Mouse (Mus musculus): ENCODE results near the gene Serpini2.
A peak's percentile ranks its signal among the peaks of the same experiment; 100 is the strongest.
"Not testable (repeated sequence)": the region's sequence is repeated elsewhere in the genome, so short reads cannot be mapped to it uniquely, and the experiment has no call there.

Gene Serpini2

DNA sequence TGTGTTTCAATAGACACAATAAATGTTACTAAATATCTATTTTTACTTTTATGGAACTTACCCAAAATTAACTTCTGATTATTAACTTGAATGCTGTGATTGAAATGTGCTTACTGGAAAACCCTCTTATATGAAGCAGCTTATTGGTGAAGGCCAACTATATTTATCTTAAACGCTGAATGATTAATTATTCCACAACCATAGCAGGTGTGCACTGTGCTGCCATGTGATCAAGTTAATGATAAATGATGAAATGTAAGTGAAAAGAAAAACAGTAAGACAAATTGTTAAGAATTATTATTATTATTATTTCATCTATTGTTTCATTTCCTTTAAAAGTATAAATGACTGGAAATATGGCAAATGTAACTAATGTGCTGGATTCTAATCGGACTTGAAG lies at the start of gene Serpini2:
Serpini2 (minus strand) TSS at position 101 of the 400 bp plus-strand sequence.
- DNase-seq (ENCODE audit: low spot score), result no peak

GRCm38 (mm10) chr3:75308861-75309260 lies 39.0 kb upstream of the Serpini2 start:
- DNase-seq (ENCODE audit: low spot score), result no peak

GRCm38 (mm10) chr3:75308228-75308627 lies 38.4 kb upstream of the Serpini2 start:
- DNase-seq (ENCODE audit: low spot score), result no peak

GRCm38 (mm10) chr3:75305584-75305983 lies 35.7 kb upstream of the Serpini2 start:
- no peak for DNase-seq (ENCODE audit: low spot score)

- DNase-seq (ENCODE audit: low spot score), result no peak
Measured at GRCm38 (mm10) chr3:75304621-75305020, 34.7 kb upstream of the Serpini2 start.

- no peak for DNase-seq (ENCODE audit: low spot score)
Measured at GRCm38 (mm10) chr3:75301072-75301471, 31.2 kb upstream of the Serpini2 start.

DNA sequence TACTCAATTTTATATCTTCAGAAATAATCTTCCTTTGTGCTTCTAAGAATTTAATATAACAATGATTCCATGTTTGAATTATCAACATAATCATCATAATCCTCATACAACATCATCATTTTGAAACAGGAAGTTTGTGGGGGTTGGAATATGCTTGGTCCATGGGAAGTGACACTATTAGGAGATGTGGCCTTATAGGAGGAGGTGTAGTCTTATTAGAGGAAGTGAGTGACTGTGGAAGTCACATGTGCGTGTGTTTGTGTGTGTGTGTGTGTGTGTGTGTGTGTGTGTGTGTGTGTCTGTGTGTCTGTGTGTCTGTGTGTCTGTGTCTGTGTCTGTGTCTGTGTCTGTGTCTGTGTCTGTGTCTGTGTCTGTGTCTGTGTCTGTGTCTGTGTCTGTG lies 29.6 kb upstream of the Serpini2 start:
- not testable (repeated sequence) for DNase-seq (ENCODE audit: low spot score)

DNA sequence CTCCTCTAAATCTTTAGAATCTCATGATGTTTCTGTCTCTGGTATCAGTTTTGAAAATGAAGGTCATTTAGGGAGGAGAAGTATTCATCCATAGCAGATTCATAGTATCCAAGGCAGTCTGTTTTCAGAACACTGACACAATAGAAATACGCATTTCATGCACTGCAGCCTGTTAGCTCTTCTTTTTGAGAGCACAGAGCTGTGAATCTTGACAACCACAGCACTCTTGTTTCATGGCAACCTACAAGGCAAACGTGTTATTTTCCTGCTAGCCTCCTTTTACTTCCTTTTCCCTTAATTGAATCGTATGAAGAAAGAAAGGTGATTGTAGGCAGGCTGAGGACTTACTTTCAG lies 27.9 kb upstream of the Serpini2 start:
- no peak for DNase-seq (ENCODE audit: low spot score)

- no peak for DNase-seq (ENCODE audit: low spot score)
Measured at GRCm38 (mm10) chr3:75297026-75297757, 27.3 kb upstream of the Serpini2 start.

- DNase-seq (ENCODE audit: low spot score), result no peak
Measured at GRCm38 (mm10) chr3:75293243-75293642, 23.4 kb upstream of the Serpini2 start.

DNA sequence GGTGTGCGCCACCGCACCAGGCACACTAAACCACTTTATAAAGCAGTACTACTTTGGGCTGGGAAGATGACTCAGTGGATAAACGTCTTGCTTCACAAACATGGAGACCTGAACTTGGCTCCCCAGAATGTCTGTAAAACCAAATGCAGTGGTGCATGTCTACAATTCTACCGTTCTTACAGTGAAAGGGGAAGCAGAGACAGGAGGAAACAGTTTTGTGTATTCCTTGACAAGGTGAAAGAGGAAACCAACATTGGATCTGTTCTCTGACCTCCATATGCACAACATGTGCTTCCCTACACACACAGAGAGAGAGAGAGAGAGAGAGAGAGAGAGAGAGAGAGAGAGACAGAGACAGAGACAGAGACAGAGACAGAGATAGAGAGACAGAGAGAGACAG lies 7.6 kb upstream of the Serpini2 start:
- DNase-seq (ENCODE audit: low spot score), result no peak

- no peak for DNase-seq (ENCODE audit: low spot score)
Measured at GRCm38 (mm10) chr3:75276522-75276921, 6.6 kb upstream of the Serpini2 start.

DNA sequence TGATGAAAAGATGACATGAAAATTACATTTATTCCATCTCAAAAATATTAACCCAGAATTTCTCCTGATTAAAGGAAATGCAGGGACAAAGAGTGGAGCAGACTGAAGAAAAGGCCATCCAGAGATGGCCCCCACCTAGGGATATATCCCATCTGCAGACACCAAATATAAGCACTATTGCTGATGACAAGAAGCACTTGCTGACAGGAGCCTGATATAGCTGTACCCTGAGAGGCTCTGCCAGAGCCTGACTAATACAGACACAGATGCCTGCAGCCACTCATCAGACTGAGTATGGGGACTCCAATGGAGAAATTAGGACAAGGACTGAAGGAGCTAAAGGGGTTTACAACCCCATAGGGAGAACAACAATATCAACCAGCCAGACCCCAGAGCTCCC lies 5.2 kb upstream of the Serpini2 start:
- no peak for DNase-seq (ENCODE audit: low spot score)

DNA sequence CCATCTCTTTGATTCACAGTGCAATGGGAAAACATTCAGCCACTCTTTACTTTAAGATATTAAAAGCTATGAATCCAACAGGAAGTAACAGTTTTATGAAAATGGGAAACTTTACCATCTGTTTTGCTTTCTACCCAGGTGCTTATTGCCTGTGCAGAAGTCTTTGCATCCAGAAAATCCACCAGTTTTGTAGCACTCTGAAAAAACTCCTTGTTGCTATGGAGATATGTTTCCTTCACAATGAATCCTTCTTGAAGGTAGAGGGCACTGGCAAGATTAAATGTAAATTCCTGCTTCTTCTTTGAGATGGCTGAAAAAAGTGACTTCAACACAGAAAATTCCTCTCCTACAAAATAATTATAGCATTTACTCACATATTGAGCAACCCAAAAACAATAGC lies 10.5 kb downstream of the Serpini2 start:
- DNase-seq (ENCODE audit: low spot score), result no peak

GRCm38 (mm10) chr3:75219694-75220093 lies 50.2 kb downstream of the Serpini2 start:
- no peak for DNase-seq (ENCODE audit: low spot score)

- DNase-seq (ENCODE audit: low spot score), result peak; percentile 64
Measured at GRCm38 (mm10) chr3:75219211-75219610, 50.7 kb downstream of the Serpini2 start.

DNA sequence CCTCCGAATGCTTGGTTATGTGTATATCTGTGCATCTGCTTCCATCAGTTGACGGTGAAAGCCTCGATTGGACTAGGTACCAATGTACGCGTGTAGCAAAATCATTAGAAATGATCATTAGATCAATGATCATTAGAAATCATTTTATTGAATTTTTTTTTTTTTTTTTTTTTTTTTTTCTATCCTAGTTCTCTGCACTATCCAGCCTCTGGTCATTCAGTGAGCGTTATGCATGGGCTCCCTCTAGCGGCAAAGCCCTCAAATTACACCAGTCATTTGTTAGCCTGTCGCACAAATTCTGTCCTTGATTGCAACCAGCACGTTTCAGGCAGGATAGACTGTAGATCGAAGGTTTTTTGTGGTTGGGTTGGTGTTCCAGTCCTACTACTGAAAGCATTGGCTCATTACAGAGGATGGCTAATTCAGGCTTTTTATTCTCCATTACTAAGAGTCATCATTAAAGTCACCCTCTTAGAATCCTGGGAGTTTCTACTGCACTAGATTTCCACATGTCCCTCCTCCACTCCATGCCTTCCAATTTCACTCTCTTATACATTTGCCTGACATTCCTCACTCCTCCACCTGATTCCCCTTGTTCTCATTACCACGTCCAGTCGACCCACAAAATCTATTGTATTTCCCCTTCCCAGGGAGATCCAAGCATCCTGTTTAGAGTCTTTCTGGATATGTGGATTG lies 66.9 kb downstream of the Serpini2 start:
- DNase-seq (ENCODE audit: low spot score), result peak; percentile 76

All from testis, postnatal 10 days (tissue).